Mouse (Mus musculus): ENCODE measurements around the gene Sap30bp.

DNA sequence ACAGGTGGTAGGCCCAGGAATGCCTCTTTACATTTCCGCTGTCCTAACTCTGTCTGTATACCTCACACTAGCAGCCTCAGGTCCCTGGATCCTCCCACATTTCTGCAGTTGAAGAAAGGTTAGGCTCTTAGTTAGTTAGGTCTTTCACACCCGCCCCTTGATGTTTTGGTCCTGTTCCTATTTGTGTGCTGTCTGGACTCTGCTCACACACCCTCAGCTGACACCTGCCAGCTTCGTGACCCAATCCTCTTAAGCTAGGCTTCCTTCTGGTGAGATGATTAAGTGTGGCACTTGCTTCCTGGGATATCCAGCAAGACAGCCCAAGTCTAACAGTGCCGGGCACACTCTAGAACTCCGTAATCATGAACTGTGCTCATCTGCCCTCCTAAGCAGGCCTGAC, 26.6 kb upstream of the Sap30bp start:
- no peak for TF ChIP-seq GATA1 (IDR thresholded peaks at IDR 0.05; ENCODE audit: borderline replicate concordance, low read length)
- no peak for TF ChIP-seq FLI1 (IDR thresholded peaks at IDR 0.05; ENCODE audit: low read length)

All from megakaryocyte, embryonic 14.5 days (primary cell).